ENCODE assay signal across 15 mouse cellular contexts in the genomic region with DNA sequence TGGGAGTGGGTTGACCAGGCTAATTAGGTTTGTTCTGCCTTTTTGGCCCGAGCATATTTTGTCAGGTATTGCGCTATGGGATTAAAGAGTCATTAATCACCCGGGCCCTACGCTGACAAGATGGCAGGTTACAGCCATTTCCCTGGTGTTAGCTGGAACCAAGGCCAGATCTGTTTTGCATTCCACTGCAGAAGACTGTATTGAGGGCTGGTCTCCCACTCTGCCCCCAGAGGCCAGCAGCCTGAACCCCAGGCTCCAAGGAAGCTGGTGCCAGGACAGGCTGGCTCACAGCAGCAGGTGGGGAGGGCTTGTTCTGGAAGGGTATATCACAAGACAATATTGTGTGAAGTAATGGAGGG.
DNase-seq lines count a peak whose midpoint lies in the region; ATAC-seq and TF ChIP-seq lines count a peak whose summit lies in the region.
"Had no signal": no experiment of that assay in that cellular context is flagged by ENCODE, and none has a peak within 500 bp of the region (broad histone marks: within the 10 kb centered on the region; RNA-seq: fewer than 3 reads in every experiment).

No protein-coding gene starts in this region.

- H3K27ac ChIP-seq in neural tube, embryonic 11.5 days (ENCODE audit: low read depth, low read length) = peak overlapping the region; percentile 42; the same call in 1 of the 2 replicates
- H3K27ac ChIP-seq in neural tube, embryonic 15.5 days (replicated peaks) = no peak overlapping the region
- no peak overlapping the region for H3K27ac ChIP-seq in forebrain, postnatal 0 days (ENCODE audit: low read depth, low read length)
- H3K27ac ChIP-seq in midbrain, embryonic 11.5 days (ENCODE audit: low read depth, low read length) = no peak overlapping the region; the same call in 1 of the 2 replicates
- H3K27ac ChIP-seq: embryonic facial prominence, embryonic 15.5 days; heart, embryonic 13.5 days; hindbrain, embryonic 15.5 days; limb, embryonic 12.5 days had no signal

- H3K36me3 ChIP-seq in neural tube, embryonic 11.5 days (ENCODE audit: control insufficient read depth, insufficient read depth, low read length) = no peaks in the 10 kb centered on the region
- no peaks in the 10 kb centered on the region for H3K36me3 ChIP-seq in neural tube, embryonic 15.5 days
- H3K36me3 ChIP-seq in forebrain, postnatal 0 days (ENCODE audit: insufficient read depth) = no peaks in the 10 kb centered on the region
- H3K36me3 ChIP-seq in midbrain, embryonic 11.5 days (ENCODE audit: control insufficient read depth, insufficient read depth, low read length) = no peaks in the 10 kb centered on the region
- H3K36me3 ChIP-seq: embryonic facial prominence, embryonic 15.5 days; heart, embryonic 13.5 days; hindbrain, embryonic 15.5 days; limb, embryonic 12.5 days had no signal

- no peak overlapping the region for H3K4me3 ChIP-seq in neural tube, embryonic 11.5 days (ENCODE audit: low read depth, low read length)
- H3K4me3 ChIP-seq in neural tube, embryonic 15.5 days (replicated peaks) = no peak overlapping the region
- no peak overlapping the region for H3K4me3 ChIP-seq in forebrain, postnatal 0 days (ENCODE audit: low read depth, low read length)
- no peak overlapping the region for H3K4me3 ChIP-seq in midbrain, embryonic 11.5 days (ENCODE audit: low read depth, low read length)
- H3K4me3 ChIP-seq: embryonic facial prominence, embryonic 15.5 days; heart, embryonic 13.5 days; hindbrain, embryonic 15.5 days; limb, embryonic 12.5 days had no signal

- 34% methylated on average over 4 of the region's 4 CpGs for WGBS in neural tube, embryonic 11.5 days
- 17% methylated on average over 4 of the region's 4 CpGs for WGBS in neural tube, embryonic 15.5 days
- WGBS in forebrain, postnatal 0 days = 12% methylated on average over 4 of the region's 4 CpGs
- 15% methylated on average over 4 of the region's 4 CpGs for WGBS in midbrain, embryonic 11.5 days

- no peak for DNase-seq in neural tube, embryonic 11.5 days (ENCODE audit: low spot score)
- DNase-seq in forebrain, postnatal 0 days = no peak
- no peak for DNase-seq in midbrain, embryonic 11.5 days (ENCODE audit: low spot score, missing footprints)
- DNase-seq in yolk sac, embryonic 10.5 days (ENCODE audit: low spot score) = no peak
- no peak for DNase-seq in right cerebral cortex, postnatal 10 days (ENCODE audit: low spot score in 2 of 2)
- no peak for DNase-seq in cerebellum, postnatal 36 days
- DNase-seq: cerebellum, adult 8-10 months; kidney, postnatal 10 days; liver, postnatal 0 days; right cerebral cortex, postnatal 14 days had no signal

- ATAC-seq in neural tube, embryonic 11.5 days (ENCODE audit: insufficient read depth, low FRiP score, low TSS enrichment) = peak; percentile 62
- ATAC-seq in neural tube, embryonic 15.5 days (ENCODE audit: low FRiP score) = no peak
- peak; percentile 20; the same call in 1 of the 2 replicates for ATAC-seq in forebrain, postnatal 0 days
- ATAC-seq in midbrain, embryonic 11.5 days (ENCODE audit: low FRiP score) = peak; percentile 62
- ATAC-seq: liver, postnatal 0 days had no signal

- TF ChIP-seq CTCF in forebrain, postnatal 0 days (IDR thresholded peaks at IDR 0.05; ENCODE audit: low read depth) = no peak

- peaks cover 27% of the 10 kb centered on the region for H3K27me3 ChIP-seq in neural tube, embryonic 11.5 days (ENCODE audit: control insufficient read depth, insufficient read depth, low read length)
- peaks cover 20% of the 10 kb centered on the region for H3K27me3 ChIP-seq in neural tube, embryonic 15.5 days (replicated peaks)
- H3K27me3 ChIP-seq in forebrain, postnatal 0 days (ENCODE audit: insufficient read depth, low read length) = peaks cover 9% of the 10 kb centered on the region
- H3K27me3 ChIP-seq in midbrain, embryonic 11.5 days (ENCODE audit: control insufficient read depth, insufficient read depth, low read length) = peaks cover 78% of the 10 kb centered on the region
- H3K27me3 ChIP-seq: embryonic facial prominence, embryonic 15.5 days; limb, embryonic 12.5 days had no signal

- H3K9me3 ChIP-seq in neural tube, embryonic 11.5 days (ENCODE audit: control insufficient read depth, low read length) = no peaks in the 10 kb centered on the region
- H3K9me3 ChIP-seq in neural tube, embryonic 15.5 days (replicated peaks) = no peaks in the 10 kb centered on the region
- H3K9me3 ChIP-seq in forebrain, postnatal 0 days (ENCODE audit: low read length) = no peaks in the 10 kb centered on the region
- no peaks in the 10 kb centered on the region; the same call in 1 of the 2 replicates for H3K9me3 ChIP-seq in midbrain, embryonic 11.5 days (ENCODE audit: control insufficient read depth, low read length)
- H3K9me3 ChIP-seq: embryonic facial prominence, embryonic 15.5 days; hindbrain, embryonic 15.5 days; limb, embryonic 12.5 days had no signal

- H3K4me2 ChIP-seq in neural tube, embryonic 11.5 days (ENCODE audit: low read depth) = peak overlapping the region; percentile 4; the same call in 1 of the 2 replicates
- no peak overlapping the region for H3K4me2 ChIP-seq in neural tube, embryonic 15.5 days
- H3K4me2 ChIP-seq in forebrain, postnatal 0 days (ENCODE audit: low read depth) = no peak overlapping the region
- H3K4me2 ChIP-seq in midbrain, embryonic 11.5 days = peak overlapping the region; percentile 10; the same call in 1 of the 2 replicates
- H3K4me2 ChIP-seq: embryonic facial prominence, embryonic 15.5 days; heart, embryonic 13.5 days; hindbrain, embryonic 15.5 days; limb, embryonic 12.5 days had no signal

- H3K4me1 ChIP-seq in neural tube, embryonic 11.5 days (ENCODE audit: control insufficient read depth, insufficient read depth, low read length) = peaks cover 14% of the 10 kb centered on the region
- peaks cover 12% of the 10 kb centered on the region; the same call in 1 of the 2 replicates for H3K4me1 ChIP-seq in neural tube, embryonic 15.5 days
- H3K4me1 ChIP-seq in forebrain, postnatal 0 days (ENCODE audit: insufficient read depth) = 0 out of 2 replicates have a peak, but pooled peaks cover 3% of the 10 kb centered on the region
- peaks cover 15% of the 10 kb centered on the region for H3K4me1 ChIP-seq in midbrain, embryonic 11.5 days (ENCODE audit: control insufficient read depth, insufficient read depth, low read length)

- no peak overlapping the region for H3K9ac ChIP-seq in neural tube, embryonic 11.5 days (ENCODE audit: low read length)
- no peak overlapping the region for H3K9ac ChIP-seq in neural tube, embryonic 15.5 days (replicated peaks)
- H3K9ac ChIP-seq in forebrain, postnatal 0 days = no peak overlapping the region
- H3K9ac ChIP-seq in midbrain, embryonic 11.5 days (ENCODE audit: low read length) = no peak overlapping the region
- H3K9ac ChIP-seq: embryonic facial prominence, embryonic 15.5 days; heart, embryonic 13.5 days; hindbrain, embryonic 15.5 days; limb, embryonic 12.5 days; liver, postnatal 0 days had no signal

Comparison
In these comparisons a context has a peak if more than half of its experiments do, and no peak if none do; other contexts are left out.
1. H3K4me2 ChIP-seq: peak in neural tube, embryonic 11.5 days (single experiment) and midbrain, embryonic 11.5 days (single experiment); none in neural tube, embryonic 15.5 days (single experiment) and forebrain, postnatal 0 days (single experiment).